Mouse (Mus musculus): ENCODE results near the gene Cfap43. TPM values are rescaled to one million over a fixed set of nuclear protein-coding genes. Genes with fewer than 3 reads are reported as not detected.
A peak's percentile ranks its signal among the peaks of the same experiment; 100 is the strongest.

The Cfap43 gene
- polyA plus RNA-seq, 1 experiment from 2014 or later = 3.6 TPM

GRCm38 (mm10) chr19:47699743-47700142 is 219.3 kb downstream of the Cfap43 start:
- whole genome bisulfite sequencing = 45% methylated on average over 9 of the region's 9 CpGs

GRCm38 (mm10) chr19:47698266-47698665 is 220.8 kb downstream of the Cfap43 start:
- Histone ChIP-seq H3K27me3 (no peaks in the 10 kb centered on the region), H3K9me3 (replicated peaks) (no peaks in the 10 kb centered on the region), H3K4me3 (replicated peaks) (no peak overlapping the region), H3K9ac (no peak overlapping the region), H3K27ac (replicated peaks) (no peak overlapping the region), H3K36me3 (no peaks in the 10 kb centered on the region), H3K4me1 (peaks cover 20% of the 10 kb centered on the region), H3K4me2 (replicated peaks) (no peak overlapping the region)
- ATAC-seq (ENCODE audit: insufficient number of reproducible peaks, low FRiP score, low TSS enrichment, low read depth) = no peak
- 34% methylated on average over 9 of the region's 9 CpGs for WGBS

More at GRCm38 (mm10) chr19:47699743-47700142, 219.3 kb downstream of the Cfap43 start:
- H3K9me3 ChIP-seq (replicated peaks) = no peaks in the 10 kb centered on the region
- H3K27ac ChIP-seq (replicated peaks) = no peak overlapping the region
- no peaks in the 10 kb centered on the region for H3K27me3 ChIP-seq
- H3K4me2 ChIP-seq (replicated peaks) = no peak overlapping the region
- H3K4me3 ChIP-seq (replicated peaks) = no peak overlapping the region
- no peak for ATAC-seq (ENCODE audit: insufficient number of reproducible peaks, low FRiP score, low TSS enrichment, low read depth)
- peaks cover 20% of the 10 kb centered on the region for H3K4me1 ChIP-seq
- no peaks in the 10 kb centered on the region for H3K36me3 ChIP-seq
- H3K9ac ChIP-seq = no peak overlapping the region

DNA sequence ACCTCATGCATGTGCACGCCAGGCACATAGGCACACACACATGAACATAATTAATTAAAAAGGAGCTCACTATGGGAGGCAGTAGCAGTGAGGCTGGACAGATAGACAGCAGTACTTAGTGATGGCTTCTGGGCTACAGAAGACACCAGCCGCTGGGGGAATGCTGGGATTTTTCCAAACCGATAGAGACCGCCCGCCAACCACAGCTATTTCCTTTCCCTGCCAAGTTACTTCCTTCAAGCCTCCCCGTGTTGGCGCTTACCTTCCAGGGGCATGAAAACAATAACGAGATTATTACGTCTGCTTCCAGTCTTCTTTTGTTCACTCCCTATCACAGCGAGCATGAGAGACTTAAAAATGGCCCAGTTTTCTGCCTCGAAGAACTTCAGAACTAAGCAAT is 222.0 kb downstream of the Cfap43 start:
- WGBS = 70% methylated on average over 11 of the region's 11 CpGs

GRCm38 (mm10) chr19:47696411-47696810 is 222.7 kb downstream of the Cfap43 start:
- Histone ChIP-seq H3K4me3 (replicated peaks) (no peak overlapping the region), H3K27me3 (no peaks in the 10 kb centered on the region), H3K36me3 (no peaks in the 10 kb centered on the region), H3K27ac (replicated peaks) (no peak overlapping the region), H3K9ac (no peak overlapping the region), H3K4me2 (replicated peaks) (no peak overlapping the region), H3K4me1 (peaks cover 30% of the 10 kb centered on the region), H3K9me3 (replicated peaks) (no peaks in the 10 kb centered on the region)
- WGBS = 94% methylated on average over 8 of the region's 8 CpGs
- no peak for ATAC-seq (ENCODE audit: insufficient number of reproducible peaks, low FRiP score, low TSS enrichment, low read depth)

More for the DNA sequence above, 222.0 kb downstream of the Cfap43 start:
- H3K9ac ChIP-seq = no peak overlapping the region
- H3K4me2 ChIP-seq (replicated peaks) = no peak overlapping the region
- no peaks in the 10 kb centered on the region for H3K36me3 ChIP-seq
- H3K4me1 ChIP-seq = peaks cover 24% of the 10 kb centered on the region
- no peaks in the 10 kb centered on the region for H3K27me3 ChIP-seq
- no peak overlapping the region for H3K4me3 ChIP-seq (replicated peaks)
- no peak for ATAC-seq (ENCODE audit: insufficient number of reproducible peaks, low FRiP score, low TSS enrichment, low read depth)
- H3K9me3 ChIP-seq (replicated peaks) = no peaks in the 10 kb centered on the region
- H3K27ac ChIP-seq (replicated peaks) = no peak overlapping the region

DNA sequence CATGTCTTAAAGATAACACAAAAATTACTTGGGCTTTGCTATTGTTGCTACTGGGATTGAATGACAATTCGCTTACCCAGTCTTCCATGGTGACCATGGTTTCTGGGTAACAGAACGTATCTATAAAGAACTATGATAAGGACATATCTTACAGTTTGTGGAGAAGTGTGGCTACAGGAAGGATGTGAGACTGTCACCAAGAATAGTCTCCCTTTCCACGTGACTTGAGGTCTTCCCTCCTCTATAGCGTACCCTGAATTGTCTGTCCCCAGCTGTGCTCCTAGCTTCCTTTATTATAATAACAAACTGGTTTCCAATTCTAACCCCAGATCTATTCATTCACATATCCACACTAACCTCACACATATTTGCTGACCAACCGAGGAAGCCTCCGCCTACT is 223.4 kb downstream of the Cfap43 start:
- 88% methylated on average over 6 of the region's 6 CpGs for WGBS
- H3K4me3 ChIP-seq (replicated peaks) = no peak overlapping the region
- H3K9ac ChIP-seq = no peak overlapping the region
- no peak overlapping the region for H3K27ac ChIP-seq (replicated peaks)
- H3K4me2 ChIP-seq (replicated peaks) = no peak overlapping the region
- peaks cover 30% of the 10 kb centered on the region for H3K4me1 ChIP-seq
- H3K9me3 ChIP-seq (replicated peaks) = no peaks in the 10 kb centered on the region
- ATAC-seq (ENCODE audit: insufficient number of reproducible peaks, low FRiP score, low TSS enrichment, low read depth) = no peak
- no peaks in the 10 kb centered on the region for H3K36me3 ChIP-seq
- H3K27me3 ChIP-seq = no peaks in the 10 kb centered on the region

DNA sequence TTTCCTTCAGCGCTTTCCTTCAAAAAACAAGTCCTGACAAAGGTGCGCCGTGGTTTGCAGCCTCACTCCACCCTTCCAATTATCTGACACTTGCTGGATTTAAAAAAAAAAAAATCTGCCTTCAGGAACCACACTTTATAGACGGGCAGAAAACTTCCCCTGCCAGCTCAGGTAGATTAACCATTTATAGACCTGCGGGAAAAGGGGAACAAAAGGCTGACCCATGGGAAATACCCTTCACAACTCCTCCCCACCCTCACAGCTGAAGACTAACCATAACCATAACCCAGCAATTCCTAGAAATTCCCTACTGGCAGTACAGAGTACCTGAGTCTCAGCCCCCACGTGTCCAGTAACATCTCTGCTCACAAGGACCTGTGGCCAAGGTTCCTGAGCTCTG is 227.1 kb downstream of the Cfap43 start, which contains the start of gene Col17a1:
Col17a1 (minus strand) TSS at position 101 of the 400 bp plus-strand sequence.
- Histone ChIP-seq H3K4me1 (peaks cover 19% of the 10 kb centered on the region), H3K4me2 (replicated peaks) (peak within 1 kb of the TSS; percentile 22; the same call in 1 of the 2 replicates), H3K36me3 (no peaks in the 10 kb centered on the region), H3K9ac (no peak within 1 kb of the TSS), H3K27me3 (no peaks in the 10 kb centered on the region), H3K9me3 (replicated peaks) (no peaks in the 10 kb centered on the region), H3K27ac (replicated peaks) (peak within 1 kb of the TSS; percentile 75), H3K4me3 (replicated peaks) (peak within 1 kb of the TSS; percentile 32)
- no peak for ATAC-seq (ENCODE audit: insufficient number of reproducible peaks, low FRiP score, low TSS enrichment, low read depth)
- 56% methylated on average over 6 of the region's 6 CpGs for WGBS

GRCm38 (mm10) chr19:47689592-47689991 is 229.5 kb downstream of the Cfap43 start:
- peak overlapping the region; percentile 11 for H3K4me2 ChIP-seq (replicated peaks)
- H3K27ac ChIP-seq (replicated peaks) = no peak overlapping the region
- H3K36me3 ChIP-seq = no peaks in the 10 kb centered on the region
- no peak overlapping the region for H3K9ac ChIP-seq
- H3K9me3 ChIP-seq (replicated peaks) = no peaks in the 10 kb centered on the region
- no peaks in the 10 kb centered on the region for H3K27me3 ChIP-seq
- H3K4me1 ChIP-seq = peaks cover 17% of the 10 kb centered on the region; the same call in 1 of the 2 replicates
- ATAC-seq (ENCODE audit: insufficient number of reproducible peaks, low FRiP score, low TSS enrichment, low read depth) = no peak
- WGBS = 86% methylated on average over 7 of the region's 7 CpGs
- H3K4me3 ChIP-seq (replicated peaks) = no peak overlapping the region

Small RNA genes within 50 kb of the gene (microRNA-seq; reads per million reads assigned to microRNA genes)
- gene Gm22240 (ENCODE audit: borderline number of aligned reads) = not detected
- gene Mir8090 (ENCODE audit: borderline number of aligned reads) = not detected

Other genes with a start within 250 kb of the Cfap43 start
- 40.6 and 45.7 TPM in 2 replicates for gene Col17a1, start 227.2 kb downstream of the Cfap43 start, polyA plus RNA-seq (2015; fragmentation: Nextera tagmentation; extraction: Ambion mirVana)
- 263 and 279 TPM in 2 replicates for gene Sfr1, start 187.6 kb downstream of the Cfap43 start, polyA plus RNA-seq (2015; fragmentation: Nextera tagmentation; extraction: Ambion mirVana)
- 228 and 237 TPM in 2 replicates for gene Gsto1, start 64.3 kb downstream of the Cfap43 start, polyA plus RNA-seq (2015; fragmentation: Nextera tagmentation; extraction: Ambion mirVana)
- gene Gsto2, start 53.8 kb downstream of the Cfap43 start, polyA plus RNA-seq (2015; fragmentation: Nextera tagmentation; extraction: Ambion mirVana) = 1.5 and 1.7 TPM in 2 replicates
- 19.3 and 20.6 TPM in 2 replicates for gene Itprip, start within 50 bp of the Cfap43 start, polyA plus RNA-seq (2015; fragmentation: Nextera tagmentation; extraction: Ambion mirVana)
- gene Cfap58, start 18.4 kb upstream of the Cfap43 start, polyA plus RNA-seq (2015; fragmentation: Nextera tagmentation; extraction: Ambion mirVana) = 1.1 and 1.2 TPM in 2 replicates